Mouse (Mus musculus): ENCODE measurements at regions not wholly inside any gene's neighbourhood (a gene's known extent, or its start where the extent isn't known, plus 50 kb on each side); places are given as distances from the start of the nearest gene placed in this dataset.

DNA sequence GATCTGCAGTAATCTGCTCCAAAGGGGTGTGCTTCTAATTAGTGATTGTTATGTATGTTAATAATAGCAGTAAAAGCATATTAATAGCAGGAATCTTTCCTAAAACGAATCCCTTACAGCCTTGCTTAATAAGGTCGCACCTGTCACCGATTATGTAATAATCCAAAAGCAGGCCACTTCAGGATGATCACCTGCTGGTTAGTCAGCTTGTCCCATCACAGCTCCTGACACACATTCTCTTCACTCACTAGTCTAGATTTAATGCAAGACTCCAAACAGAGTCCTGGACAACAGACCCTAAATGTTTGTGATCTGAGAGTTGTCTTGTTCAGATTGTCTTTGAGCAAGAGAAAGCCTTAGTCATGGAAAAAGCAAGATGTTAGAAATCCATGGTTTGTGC is 85.2 kb upstream of the Kctd3 start:
- DNase-seq (ENCODE audit: low spot score in 2 of 2) = no peak

DNA sequence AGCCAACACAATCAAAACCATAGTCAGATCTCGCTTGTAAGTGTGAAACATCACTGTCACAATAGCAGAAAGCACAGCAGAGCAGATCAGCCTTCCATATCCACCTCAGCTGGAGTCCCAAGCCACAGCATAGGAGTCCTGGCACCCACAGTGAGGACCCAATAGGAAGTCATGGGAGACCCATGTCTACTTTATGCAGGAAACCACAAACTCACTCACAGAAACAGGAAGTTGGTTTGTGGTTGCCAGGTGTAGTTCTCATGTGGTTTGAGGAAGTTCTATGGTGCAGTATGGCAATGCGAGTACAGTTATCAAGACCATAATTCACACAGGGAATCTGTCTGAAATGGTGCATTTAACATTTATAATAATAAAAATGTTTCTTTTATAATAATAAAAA is 77.6 kb upstream of the Kctd3 start:
- no peak for DNase-seq (ENCODE audit: low spot score in 2 of 2)

DNA sequence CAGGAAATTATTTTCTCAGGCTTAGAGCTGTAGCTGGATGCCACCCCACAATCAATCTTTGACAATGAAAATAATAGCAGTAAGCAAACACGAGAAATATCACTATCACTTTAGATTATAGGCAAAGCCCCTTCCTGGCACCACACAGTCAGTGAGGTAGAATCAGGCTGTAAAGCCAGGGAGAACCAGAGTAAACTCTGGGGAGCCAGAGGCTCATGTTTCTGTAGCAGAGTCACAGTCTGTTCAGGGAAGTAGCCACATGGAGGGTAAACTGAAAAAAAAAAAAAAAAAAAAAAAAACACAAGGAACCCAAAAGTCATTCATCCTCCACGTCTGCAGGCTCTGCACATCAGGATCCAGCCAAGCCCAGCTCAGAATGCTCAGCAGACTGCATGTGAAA is 73.6 kb upstream of the Kctd3 start:
- DNase-seq (ENCODE audit: low spot score in 2 of 2) = no peak

DNA sequence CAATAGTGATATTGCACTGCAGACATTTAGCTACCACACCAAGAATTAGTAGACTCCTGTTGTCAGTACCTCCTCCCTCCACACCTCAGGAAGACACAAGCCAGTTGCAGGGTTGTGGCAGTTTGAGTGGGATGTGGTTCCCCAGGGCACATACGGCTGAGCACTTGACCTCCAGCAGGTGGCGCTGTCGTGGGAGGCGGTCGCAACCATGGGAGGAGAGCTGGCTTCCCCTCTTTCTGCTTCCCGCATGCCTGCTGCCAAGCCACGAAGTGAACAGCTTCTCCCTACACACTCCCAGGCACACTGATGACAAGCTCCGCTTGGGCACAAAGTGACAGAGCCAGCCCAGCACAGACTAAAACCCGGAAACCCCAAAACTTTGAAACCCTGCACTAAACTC is 73.2 kb upstream of the Kctd3 start:
- peak; percentile 14 to 18 for DNase-seq (ENCODE audit: low spot score in 2 of 2)

DNA sequence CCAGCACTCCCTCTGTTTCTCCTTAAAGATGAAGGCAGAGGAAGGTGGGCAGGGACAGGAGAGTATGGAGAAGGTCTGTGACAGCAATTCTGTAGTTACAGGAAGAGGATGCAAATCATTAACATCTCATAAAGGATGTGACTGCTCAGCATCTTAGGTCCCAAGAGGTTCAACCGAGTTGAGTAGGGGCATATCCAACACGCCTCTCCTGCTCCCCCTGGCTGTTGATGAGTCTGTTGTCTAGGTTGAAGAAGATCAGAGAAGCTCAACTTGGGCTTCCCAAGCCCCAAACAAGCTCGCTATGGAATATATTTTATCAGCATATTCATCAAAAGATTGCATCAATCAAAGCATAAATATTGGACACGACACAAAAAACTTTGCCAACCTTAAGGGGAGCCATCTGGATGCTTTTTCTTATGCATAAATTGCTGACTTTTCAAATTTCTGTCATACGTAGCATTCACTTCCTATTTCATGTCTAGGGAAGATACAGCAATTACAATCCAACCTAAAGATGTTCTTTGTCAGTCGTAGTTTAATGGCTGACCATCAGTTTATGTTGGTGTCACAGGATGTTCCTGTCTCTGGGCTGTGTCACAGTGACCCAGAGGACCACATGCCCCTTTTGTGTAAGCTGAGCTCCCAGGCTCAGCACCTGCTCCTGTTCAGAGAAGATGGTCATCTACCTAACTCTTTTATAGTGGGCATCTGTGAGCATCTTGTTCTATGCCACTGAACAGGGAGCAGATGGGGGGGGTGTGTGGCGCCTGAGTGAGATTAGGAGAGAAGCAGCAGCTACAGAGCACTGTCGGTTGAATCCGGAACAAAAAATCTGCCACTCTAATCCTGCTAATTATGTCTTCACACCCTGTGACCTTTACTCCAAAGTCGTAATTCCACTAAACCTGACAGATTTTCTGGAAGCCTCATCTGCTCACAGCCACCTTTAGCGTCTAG is 72.1 kb upstream of the Kctd3 start:
- no peak for DNase-seq (ENCODE audit: low spot score in 2 of 2)

DNA sequence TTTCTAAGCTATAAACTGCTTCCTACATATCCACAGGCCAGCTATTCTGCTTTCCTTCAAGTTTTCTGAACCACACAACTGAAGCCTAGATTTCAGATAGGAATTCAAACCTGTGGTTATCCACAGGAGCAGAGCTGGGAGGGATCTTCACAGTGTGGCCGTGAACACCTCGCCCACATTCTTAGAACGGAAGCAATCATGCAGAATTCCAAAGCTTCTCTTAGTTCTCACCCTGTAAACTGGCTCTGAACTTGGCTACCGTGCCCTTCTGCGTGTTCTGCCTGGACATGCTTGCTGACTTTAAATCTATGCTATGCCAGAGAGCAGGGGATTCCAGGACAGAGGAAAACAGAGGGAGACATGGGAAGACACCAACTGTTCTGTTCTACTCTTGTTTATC is 70.2 kb upstream of the Kctd3 start:
- no peak for DNase-seq (ENCODE audit: low spot score in 2 of 2)

DNA sequence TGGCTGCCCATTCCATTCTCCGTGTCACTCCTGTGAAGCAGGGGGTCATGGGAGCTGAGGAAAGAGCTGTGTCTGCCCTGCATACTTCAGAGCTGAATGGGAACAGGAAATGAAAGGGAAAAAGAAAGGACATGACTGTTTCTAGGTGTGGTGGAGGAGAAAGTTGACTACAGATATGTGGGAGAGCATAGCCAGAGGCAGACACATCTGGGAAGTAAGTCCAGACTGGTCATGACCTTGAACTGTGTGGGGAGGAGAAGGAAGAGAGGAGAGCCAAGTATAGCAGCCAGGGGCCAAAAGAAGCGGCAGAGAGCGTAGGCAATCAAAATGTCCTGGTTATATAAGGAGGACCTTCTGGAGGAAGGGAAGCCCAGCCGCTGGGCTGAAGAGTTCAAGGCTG is 68.6 kb upstream of the Kctd3 start:
- DNase-seq (ENCODE audit: low spot score in 2 of 2) = no peak

DNA sequence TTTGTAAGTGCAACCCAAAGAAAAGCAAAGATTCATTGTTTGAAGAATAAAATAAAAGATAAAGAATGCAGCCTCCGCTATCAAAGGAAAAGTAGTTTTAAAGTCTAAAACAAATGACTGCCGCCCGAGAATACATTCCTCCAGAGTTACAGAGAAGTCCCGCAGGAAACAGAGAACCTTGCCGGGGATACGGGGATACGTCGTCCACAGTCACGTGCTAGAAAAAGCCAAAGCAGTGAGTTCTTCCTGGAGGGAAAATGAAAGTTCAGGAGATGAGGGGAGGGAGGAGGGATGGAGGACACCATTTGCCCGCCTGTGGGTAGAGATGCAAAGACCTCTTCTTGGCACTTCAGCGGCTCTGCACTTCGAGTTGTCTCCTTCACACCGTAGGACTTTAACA is 68.0 kb upstream of the Kctd3 start:
- no peak for DNase-seq (ENCODE audit: low spot score in 2 of 2)

DNA sequence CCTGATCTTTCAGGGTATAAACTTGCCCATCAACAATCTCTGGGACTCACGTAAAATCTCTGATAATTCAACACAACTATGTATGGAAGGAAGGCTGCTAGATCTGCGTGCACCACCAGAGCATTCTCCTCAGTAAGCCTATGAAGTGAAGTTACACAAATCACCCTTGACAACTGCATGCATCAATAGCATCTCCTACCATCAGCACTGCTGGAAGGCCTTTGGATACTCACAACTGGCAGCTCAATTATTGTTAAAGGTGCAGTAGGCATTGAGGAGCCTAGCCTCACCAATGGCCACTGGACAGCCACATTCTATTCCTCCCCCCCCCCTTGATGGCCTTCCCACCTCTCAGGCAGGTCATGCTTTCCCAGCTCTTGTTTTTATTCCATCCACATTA is 64.9 kb upstream of the Kctd3 start:
- DNase-seq (ENCODE audit: low spot score in 2 of 2) = no peak

DNA sequence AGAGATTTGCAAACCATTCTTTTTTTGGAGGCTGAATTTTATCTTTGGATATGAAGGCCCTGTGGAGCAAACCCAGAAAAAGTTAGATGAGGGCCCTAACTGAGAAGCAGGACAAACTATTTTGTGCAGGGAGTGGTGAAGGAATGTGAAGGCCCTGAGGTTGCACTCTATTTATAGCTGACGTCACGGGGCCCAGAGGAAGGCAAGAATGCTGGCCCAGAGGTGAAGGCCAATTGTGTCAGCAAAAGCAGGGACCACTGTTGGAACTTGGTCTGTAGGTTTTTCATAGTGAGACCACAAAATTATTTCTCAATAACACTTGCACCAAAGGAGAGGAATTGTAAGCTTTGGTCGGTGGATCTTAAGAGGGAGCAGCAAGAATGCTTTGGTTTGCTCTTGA is 60.6 kb upstream of the Kctd3 start:
- no peak for DNase-seq (ENCODE audit: low spot score in 2 of 2)

DNA sequence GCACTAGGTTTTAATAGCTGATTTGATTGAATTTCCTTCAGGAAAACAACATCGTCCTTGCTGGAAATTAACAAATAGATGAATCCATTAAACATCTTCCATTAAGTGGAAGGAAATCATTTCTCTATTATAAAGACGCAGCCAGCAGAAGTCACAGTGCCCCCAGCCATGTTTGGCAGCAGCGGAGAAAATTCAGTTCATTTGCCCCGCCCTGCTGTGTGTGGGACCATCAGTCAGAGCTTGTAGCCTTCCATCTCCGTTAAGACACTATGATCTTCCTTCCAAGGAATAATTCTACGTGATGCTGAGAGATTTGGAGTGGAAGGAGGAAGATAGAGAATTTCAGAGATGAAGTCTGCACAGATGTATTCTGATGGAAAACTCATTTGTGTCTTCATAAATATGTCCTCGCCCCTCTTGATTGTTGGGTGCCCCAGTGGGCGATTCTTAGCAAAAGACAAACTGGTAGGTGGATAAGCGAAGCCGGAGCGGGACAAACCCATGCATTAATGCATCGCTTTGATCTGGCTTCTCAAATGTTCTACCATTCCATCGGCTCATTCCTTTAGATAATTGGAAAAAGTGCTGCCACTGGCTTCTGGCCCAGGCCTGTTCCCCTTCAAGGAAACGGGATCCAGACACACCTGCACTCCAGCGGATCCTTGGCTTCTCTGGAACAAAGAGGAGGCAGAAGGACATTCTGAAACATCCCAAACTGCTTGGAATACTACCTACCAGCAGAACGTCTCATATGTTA is 59.7 kb upstream of the Kctd3 start:
- DNase-seq (ENCODE audit: low spot score in 2 of 2) = no peak

DNA sequence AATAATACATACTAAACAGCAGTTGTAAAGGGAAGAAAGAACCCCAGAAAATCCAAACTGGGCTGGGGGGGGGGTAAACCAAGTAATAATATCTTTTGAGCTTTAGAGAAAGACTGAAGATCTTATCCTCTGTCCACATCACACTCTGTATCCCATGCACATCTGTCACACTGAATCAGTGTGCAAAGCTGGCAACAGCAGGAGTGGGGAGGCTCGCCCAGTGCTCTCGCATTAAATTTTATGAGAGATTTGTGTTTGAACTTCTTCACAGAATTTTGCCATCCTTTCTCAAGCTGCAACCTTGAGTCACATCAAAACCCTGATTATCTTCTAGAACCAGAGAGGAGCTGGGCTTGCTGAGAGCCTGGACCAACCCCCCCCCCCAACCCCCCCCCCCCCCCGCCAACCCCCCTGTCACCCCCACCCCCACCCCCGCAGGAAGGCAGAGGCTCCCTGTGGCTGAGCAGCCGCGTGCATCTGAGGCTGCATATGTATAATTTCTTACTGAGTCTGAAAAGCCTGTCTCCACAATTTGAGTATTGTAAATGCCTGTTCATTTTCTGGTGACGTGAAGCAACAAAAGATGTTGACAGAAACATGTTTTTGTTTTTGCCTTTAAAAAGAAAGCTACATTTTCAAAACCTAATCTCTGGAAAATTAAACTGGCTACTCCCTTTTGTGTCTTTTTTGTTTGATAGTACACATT is 59.0 kb upstream of the Kctd3 start:
- no peak for DNase-seq (ENCODE audit: low spot score in 2 of 2)

DNA sequence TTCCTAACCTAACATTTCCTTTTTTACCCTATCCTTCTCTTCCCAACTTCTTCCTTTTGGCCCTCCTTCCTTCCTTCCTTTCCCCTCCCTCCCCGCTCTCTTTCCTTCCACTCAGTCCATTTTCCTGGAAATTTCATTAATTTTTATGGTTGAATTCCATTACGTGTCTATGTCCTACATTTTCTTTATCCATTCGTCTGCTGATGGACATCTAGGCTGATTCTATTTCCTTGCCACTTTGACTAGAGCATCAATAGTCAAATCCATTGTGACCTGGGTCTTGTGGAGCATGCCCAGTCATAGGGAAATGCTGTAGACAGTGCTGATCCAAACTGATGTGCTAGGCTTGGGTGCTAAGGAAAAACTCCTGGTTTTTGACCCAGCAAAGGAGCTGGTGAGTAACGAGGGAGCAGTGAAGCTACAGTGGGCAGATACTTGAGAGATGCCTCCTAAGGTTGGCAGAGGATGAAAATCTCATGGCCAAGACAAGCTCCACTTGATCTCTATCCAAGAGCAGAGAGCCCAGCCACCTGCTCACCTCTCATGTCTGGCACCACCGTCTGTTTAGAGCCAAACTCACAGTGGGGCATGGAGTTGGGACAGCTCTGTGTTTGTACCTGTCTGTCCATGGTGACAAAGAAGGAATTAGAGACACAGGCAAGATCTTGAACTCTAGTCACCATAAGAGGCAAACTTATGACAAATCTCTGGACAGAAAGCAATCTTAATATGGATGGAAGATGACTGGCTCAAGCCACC is 57.7 kb upstream of the Kctd3 start:
- no peak for DNase-seq (ENCODE audit: low spot score in 2 of 2)

DNA sequence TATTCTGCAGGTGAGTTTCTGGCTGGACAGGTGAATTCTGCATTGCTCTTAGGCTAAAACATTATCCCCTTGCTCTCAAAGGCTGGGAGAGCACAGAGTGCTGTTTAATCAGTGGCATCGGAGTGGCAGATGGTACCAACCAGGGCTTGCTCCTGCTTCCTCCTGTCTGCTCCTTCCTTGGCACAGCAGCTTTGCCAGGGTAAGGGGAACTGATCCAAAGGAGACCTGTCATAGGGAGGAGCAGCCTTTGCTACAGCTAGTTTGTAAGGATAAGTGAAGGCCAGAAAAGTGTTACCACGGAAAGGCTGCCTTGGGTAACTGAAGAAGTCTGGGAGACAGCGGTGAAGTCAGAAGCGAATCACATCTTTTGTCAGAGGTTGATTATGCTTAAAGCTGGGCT is 57.0 kb upstream of the Kctd3 start:
- no peak for DNase-seq (ENCODE audit: low spot score in 2 of 2)

DNA sequence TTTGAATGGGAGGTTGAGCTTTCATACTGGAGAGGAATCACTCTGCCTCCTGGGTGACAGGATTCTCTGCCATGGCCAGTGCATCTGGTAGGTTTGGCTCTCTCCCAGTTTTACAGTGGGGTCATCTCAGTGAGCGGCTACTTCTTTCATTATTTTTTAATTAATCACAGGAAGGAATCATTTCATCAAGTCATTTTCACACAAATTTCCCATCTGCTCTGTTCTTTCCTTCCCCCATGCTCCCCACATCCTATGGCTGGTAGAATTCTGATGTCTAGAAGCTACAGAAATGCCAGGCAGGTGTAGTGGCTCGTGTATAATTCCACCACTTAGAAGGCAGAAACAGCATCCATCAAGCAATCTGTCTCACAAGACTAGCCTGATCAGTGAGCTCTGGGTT is 56.1 kb upstream of the Kctd3 start:
- DNase-seq (ENCODE audit: low spot score in 2 of 2) = no peak

DNA sequence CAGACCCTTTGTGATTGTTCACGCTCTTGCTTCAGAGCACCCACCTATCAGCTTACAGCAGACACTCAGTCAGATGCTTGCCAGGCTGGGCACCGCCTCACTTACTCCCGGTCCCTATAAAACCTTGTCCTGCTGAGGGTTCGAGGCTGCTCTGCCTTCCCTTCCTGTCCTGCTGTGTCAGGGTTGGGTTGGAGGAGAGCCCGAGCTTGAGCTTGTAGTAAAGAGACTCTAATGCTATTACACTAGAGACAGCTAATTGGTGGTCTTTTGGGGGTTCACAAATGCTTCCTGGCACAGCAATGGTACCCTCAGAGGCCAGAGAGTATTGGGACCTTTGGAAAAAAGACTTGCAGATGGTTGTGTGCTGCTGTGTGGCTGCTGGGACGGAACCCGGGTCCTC is 55.6 kb upstream of the Kctd3 start:
- DNase-seq (ENCODE audit: low spot score in 2 of 2) = no peak

Data from left cerebral cortex, adult 8-10 months (tissue).